Mouse (Mus musculus) olfactory bulb, adult 2 months (tissue): ENCODE data around the gene Shisal1. TPM values are rescaled to one million over a fixed set of nuclear protein-coding genes. Genes with fewer than 3 reads are reported as not detected.
A peak's percentile ranks its signal among the peaks of the same experiment; 100 is the strongest.

Experiments
- H3K27ac ChIP-seq: fragments of 200-500 bp; 2 replicates; pipeline ENCODE4 v1.5.1; 2012; ENCODE audit warnings: low read depth, low read length; ENCODE audit not compliant: insufficient read depth
- H3K4me1 ChIP-seq: fragments of 200-500 bp; 2 replicates; pipeline ENCODE4 v1.6.1; 2012; ENCODE audit warnings: low read length; ENCODE audit not compliant: control insufficient read depth, insufficient read depth
- H3K4me3 ChIP-seq: fragments of 200-500 bp; 2 replicates; pipeline ENCODE4 v1.5.1; 2012; ENCODE audit warnings: mild to moderate bottlenecking, low read depth, low read length, moderate library complexity; ENCODE audit not compliant: insufficient read depth
- CTCF ChIP-seq: fragments of 200-500 bp; IDR thresholded peaks from 2 replicates; pipeline ENCODE4 v1.5.1; 2012; ENCODE audit warnings: low read depth, mild to moderate bottlenecking, low read length, moderate library complexity; ENCODE audit not compliant: insufficient read depth
- POLR2A ChIP-seq: fragments of 200-500 bp; IDR thresholded peaks from 2 replicates; pipeline ENCODE4 v1.6.1; 2012; ENCODE audit warnings: mild to moderate bottlenecking, low read depth, low read length, moderate library complexity; ENCODE audit not compliant: insufficient read depth
- whole genome bisulfite sequencing: fragments of 180-500 bp; shearing (Covaris S2); methylation state at CpG from one replicate; pipeline ENCODE4 v1.1.7; 2018; 5-methylcytosine and 5-hydroxymethylcytosine counted together
- polyA plus RNA-seq: library from polyadenylated mRNA; stranded (reverse); fragments of >200 nt; gene quantifications from 2 replicates; pipeline ENCODE4 v1.2.4, GENCODE M21; 2012; ENCODE audit warnings: low replicate concordance; ENCODE audit not compliant: missing spikeins, insufficient read depth, insufficient read length

Gene Shisal1
- polyA plus RNA-seq, 1 experiment: not detected

DNA sequence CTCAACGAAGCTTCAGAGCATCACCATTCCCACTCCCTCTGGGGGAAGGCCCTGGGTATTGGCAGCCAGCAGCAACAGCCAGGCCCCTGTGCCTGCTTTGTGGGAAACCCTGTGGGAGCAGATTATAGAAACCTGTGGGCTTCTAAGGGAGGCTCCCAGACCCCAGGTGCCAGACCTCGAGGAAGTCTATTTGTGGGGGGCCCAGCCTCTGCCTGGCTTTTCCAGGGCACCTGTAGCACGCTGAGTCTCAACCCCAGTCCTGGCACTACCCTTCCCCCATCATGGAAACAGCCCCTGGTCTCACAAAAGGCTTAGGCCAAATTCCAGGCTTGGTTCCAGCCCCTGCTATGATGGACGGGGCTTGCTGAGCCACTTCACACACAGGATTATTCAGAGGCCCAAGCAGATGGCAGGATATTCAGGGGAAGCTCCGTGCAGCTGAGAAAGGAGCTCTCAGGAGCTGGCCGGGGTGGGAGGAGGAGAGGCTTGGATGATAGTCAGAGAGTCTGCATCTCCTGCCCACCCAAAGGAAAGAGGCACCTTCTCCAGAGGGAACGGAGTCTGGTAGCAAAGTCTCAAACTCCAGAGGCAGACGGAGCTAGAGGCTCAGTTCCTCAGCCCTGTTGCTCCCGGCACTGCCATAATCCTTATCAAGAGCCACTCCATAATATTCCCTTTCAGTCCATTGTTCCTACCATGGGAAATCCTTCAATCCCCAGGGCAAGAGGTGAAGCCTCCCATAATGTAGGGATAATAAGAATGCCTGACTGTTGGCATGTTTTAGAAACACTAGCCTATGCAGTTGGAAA is 32.7 kb downstream of the Shisal1 start:
- peaks cover 72% of the 10 kb centered on the region for H3K4me1 ChIP-seq
- WGBS: 34% methylated on average over 9 of the region's 9 CpGs
- TF ChIP-seq POLR2A (no peak), CTCF (no peak)
- H3K4me3 ChIP-seq: no peak overlapping the region
- 0 out of 2 replicates have a peak overlapping the region, but pooled peaks have one; percentile 32 for H3K27ac ChIP-seq

DNA sequence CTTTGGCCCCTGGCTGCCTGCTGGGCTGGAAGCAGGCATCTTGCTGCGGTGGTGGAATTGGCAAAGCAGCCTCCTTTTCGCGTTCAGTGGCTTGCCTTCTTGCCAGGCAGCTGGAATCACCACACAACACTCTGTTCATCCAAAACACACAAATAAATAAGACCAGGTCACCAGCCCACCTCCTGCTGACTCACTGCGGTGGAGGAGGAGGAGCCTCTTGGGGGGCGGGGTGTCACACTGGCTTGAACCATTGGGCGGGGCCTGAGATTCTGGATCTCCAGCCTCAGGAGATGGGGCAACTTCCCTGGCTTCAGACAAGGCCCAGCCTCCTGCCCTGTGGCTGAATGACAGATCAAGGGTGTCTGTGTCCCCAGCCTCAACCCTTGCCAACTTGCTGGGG is 34.5 kb downstream of the Shisal1 start:
- Histone ChIP-seq H3K4me3 (no peak overlapping the region), H3K27ac (no peak overlapping the region), H3K4me1 (peaks cover 72% of the 10 kb centered on the region)
- TF ChIP-seq CTCF: no peak
- no peak for TF ChIP-seq POLR2A
- 28% methylated on average over 6 of the region's 6 CpGs for WGBS

DNA sequence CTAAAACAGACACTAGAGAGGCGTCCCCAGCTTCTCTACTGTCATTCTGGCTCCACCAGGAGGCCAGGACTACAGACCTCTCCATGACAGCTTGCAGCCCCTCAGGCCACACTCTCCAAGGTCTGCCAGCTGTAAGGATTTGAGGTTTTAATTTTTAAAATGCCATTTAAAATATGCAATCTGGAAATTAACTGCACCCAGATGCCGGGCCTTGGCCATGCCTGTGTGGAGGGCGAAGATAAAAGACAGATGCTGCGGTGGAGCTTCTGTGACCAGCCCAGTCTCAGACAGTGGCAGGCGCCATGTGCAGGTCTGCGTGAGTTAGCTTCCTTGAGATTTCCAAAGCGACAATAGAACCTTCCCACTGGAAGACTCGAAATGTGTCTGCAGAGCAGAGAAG is 36.8 kb downstream of the Shisal1 start:
- WGBS: 78% methylated on average over 8 of the region's 8 CpGs
- Histone ChIP-seq H3K27ac (no peak overlapping the region), H3K4me3 (no peak overlapping the region), H3K4me1 (peaks cover 61% of the 10 kb centered on the region)
- TF ChIP-seq POLR2A (no peak), CTCF (no peak)

DNA sequence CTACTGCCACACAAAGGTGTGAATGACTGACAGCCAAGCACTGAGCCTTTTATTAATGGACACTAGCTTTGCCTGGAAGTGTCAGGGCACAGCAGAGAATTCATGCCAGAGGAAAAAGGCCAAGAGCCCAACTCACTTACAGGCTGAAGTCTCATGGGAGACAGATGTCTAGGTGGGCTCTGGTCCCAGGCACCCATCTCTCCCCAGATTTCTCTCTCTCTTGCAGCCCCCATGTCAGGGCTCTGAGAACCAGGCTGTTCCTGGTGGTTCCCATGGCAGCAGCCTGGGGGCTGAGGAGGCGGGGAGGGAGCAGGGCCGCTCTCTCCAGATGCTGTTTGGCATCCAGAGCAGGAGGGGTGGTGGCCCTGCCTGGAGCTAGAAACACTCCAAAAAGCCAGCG is 38.3 kb downstream of the Shisal1 start:
- WGBS: 25% methylated on average over 3 of the region's 3 CpGs
- TF ChIP-seq POLR2A: no peak
- no peak for TF ChIP-seq CTCF

DNA sequence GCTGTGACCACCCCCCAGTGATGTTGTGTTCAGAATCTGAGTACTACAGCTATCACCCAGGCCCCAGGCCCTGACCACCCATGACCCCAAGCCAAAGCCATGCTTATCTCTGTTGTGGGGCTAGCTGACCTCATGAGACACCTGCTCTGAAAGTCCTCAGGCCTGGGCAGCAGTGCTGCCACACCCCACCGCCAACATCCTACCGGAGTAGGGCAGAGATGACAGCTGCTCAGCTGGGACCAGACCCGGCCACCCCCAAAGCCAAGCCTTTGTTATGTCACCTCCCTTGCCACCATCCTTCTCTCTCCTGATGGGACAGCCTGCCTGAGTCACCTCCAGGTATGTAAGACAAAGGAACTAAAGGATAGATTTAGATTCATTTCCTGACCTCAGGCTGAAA is 41.1 kb downstream of the Shisal1 start:
- Histone ChIP-seq H3K4me1 (peaks cover 66% of the 10 kb centered on the region), H3K4me3 (no peak overlapping the region), H3K27ac (no peak overlapping the region)
- TF ChIP-seq CTCF: no peak
- no peak for TF ChIP-seq POLR2A
- WGBS: 90% methylated on average over 3 of the region's 3 CpGs

More for the DNA sequence above, 38.3 kb downstream of the Shisal1 start:
- Histone ChIP-seq H3K4me1 (peaks cover 59% of the 10 kb centered on the region), H3K4me3 (no peak overlapping the region), H3K27ac (no peak overlapping the region)

DNA sequence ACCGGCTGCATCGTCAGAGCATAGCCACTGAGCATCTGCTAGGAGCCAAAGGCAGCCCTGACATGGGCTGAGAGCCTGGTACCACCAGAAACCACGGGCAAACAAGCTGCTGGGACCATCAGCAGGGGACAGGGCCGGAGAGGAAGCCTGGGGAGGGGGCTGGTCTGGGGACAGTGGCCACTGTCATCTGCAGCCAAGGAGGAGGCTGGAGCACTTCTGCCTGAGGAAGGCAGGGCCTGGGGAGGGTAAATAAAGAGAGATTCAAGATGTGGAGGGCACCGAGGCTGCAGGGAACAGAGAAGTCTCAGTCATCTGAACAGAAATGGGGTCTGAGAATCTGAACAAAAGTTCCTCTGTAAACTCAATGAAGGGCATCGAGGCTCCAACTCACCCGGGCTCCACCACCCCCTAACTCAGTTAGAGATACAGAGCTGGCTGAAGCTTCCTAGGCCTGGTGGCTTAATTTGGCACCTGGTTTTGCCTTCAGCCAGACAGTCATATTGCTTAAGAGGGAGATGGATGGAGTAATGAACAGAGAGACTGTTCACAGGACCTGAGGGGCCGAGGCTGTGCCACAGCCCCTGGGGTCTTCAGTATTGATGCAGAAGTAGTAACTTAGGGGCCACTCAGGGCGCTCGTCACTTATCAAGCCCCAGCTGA is 43.3 kb downstream of the Shisal1 start:
- 64% methylated on average over 10 of the region's 10 CpGs for WGBS
- no peak overlapping the region for H3K4me3 ChIP-seq
- peaks cover 64% of the 10 kb centered on the region for H3K4me1 ChIP-seq
- TF ChIP-seq POLR2A (no peak), CTCF (no peak)
- no peak overlapping the region; the same call in 1 of the 2 replicates for H3K27ac ChIP-seq

DNA sequence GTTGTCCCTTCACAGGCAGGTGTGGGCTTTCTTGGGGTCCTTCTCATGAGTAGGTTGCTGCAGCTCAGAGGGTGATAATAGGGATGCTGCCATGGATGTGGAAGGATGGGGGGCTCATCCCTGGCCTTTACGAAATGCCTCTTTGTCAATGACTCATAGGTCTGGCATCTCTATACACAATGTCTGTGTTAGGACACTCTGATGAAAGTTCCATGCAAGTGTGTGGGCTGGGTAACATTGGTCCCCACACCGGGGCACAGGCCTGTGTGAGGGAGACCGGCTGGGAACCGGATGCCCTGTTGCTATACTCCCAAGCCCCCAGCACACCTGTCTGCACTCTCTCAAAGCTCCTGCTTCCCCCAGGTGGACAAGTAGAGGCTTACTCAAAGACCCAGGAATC is 48.3 kb downstream of the Shisal1 start:
- peaks cover 82% of the 10 kb centered on the region for H3K4me1 ChIP-seq
- no peak overlapping the region for H3K27ac ChIP-seq
- 63% methylated on average over 4 of the region's 4 CpGs for WGBS
- no peak for TF ChIP-seq CTCF
- no peak for TF ChIP-seq POLR2A
- no peak overlapping the region for H3K4me3 ChIP-seq

DNA sequence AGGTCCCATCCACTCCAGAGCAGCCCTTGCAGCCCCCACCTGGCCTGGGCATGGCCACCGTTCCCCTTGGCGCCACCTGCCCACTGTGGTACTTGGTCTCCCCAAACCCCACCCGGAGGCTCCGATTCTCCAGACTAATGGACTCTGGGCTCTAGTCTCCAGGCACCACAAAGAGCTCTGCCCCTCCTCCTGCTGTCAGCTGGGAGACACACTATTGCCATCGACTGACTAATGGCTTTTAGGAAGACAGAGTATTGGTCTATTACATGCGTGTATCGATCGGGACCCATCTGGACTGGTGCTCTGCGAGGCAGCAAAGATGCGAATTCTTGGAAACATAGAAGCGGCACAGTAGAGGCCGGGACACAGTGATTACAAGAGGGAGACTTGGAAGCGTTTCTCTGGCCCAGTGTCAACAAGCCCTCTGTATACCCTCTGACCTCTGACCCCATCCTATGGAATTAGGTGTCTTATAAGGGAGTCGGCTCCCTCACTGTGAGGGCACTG is 49.2 kb downstream of the Shisal1 start:
- Histone ChIP-seq H3K27ac (no peak overlapping the region), H3K4me3 (no peak overlapping the region), H3K4me1 (peaks cover 83% of the 10 kb centered on the region)
- WGBS: 85% methylated on average over 14 of the region's 14 CpGs
- TF ChIP-seq CTCF (no peak), POLR2A (no peak)
